Mouse (Mus musculus) central nervous system, embryonic 18 days (tissue): Measurements from ENCODE around the gene Btbd11. TPM values are rescaled to one million over a fixed set of nuclear protein-coding genes. Genes with fewer than 3 reads are reported as not detected.

Experiments used
- polyA plus RNA-seq: library from polyadenylated mRNA; depleted of rRNA; stranded (reverse); fragments of >200 nt; gene quantifications from 2 replicates; pipeline ENCODE4 v1.2.3, GENCODE M21; 2012; rRNA removed

Gene Btbd11
- 22.6 and 23.4 TPM in 2 replicates for polyA plus RNA-seq

GRCm38 (mm10) chr10:85386605-85387218 is at the start of gene Btbd11:
Gene Btbd11, plus strand, starts transcription at chr10:85386814.

Other genes with a start within 250 kb of the Btbd11 start
- 21.6 and 22.6 TPM in 2 replicates for gene Cry1, start 201.8 kb upstream of the Btbd11 start, polyA plus RNA-seq